Mouse (Mus musculus) hematopoietic stem cell, adult 5-6 weeks (primary cell): ENCODE results near the gene Rnf216. TPM values are rescaled to one million over a fixed set of nuclear protein-coding genes. Genes with fewer than 3 reads are reported as not detected.

Experiments
- ATAC-seq, 2 experiments: fragments of 125-278 bp in 1 of 2; replicated peaks in 1 of 2; 2 replicates each; pipeline ENCODE4 v1.8.0; 2016 to 2017; ENCODE audit warnings: inconsistent platforms in 2 of 2, mild to moderate bottlenecking in 2 of 2, moderate number of reproducible peaks in 2 of 2, low read depth in 1 of 2, moderate TSS enrichment in 1 of 2; ENCODE audit not compliant: low FRiP score in 2 of 2, poor library complexity in 2 of 2, severe bottlenecking in 2 of 2, insufficient read depth in 1 of 2, low TSS enrichment in 1 of 2
- total RNA-seq: library from RNA; stranded (forward); fragments of 172-1452, 232-1000 nt; gene quantifications from 2 replicates; pipeline ENCODE4 v1.2.3, GENCODE M21; 2017

The Rnf216 gene
- total RNA-seq, 1 experiment from 2014 or later = 59.8 TPM

- no peak for ATAC-seq
Observed at GRCm38 (mm10) chr5:143124805-143125378, 12.1 kb upstream of the Rnf216 start.

DNA sequence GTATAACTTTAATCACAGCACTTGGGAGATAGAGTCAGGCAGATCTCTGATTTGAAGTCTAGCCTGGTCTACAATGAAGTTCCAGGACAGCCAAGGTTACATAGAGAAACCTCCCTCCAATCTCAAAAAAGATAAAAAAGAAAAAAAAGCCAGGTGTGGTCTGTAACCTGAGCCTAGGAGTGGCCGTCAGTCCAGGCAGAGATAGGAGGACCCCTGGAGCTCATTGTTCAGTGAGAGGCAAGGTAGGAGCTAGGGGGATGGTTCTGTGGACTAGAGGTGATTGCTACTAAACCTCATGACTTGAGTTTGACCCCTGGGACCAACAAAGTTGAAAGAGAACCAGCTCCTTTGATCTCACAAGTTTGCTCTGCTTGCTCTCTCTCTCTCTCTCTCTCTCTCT is 9.9 kb upstream of the Rnf216 start:
- no peak for ATAC-seq

DNA sequence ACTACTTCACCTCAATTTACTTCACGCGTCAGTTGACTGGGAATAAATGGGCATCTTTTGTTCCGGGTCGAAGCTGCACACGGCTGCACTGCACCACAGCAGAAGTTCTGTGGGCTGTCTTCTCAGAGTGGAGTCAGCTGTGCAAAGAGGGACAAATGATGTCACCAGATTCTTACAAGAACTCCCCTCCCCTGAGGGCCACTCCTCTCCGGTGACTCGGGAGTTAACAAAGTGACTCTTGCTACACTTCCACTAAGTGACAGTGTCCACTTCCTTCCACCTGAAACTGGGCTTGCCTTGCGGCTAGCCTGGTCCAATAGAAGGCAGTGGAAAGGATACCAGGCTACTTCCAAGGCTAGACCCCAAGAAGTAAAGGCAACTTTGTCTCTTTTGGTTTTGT is 9.3 kb upstream of the Rnf216 start:
- ATAC-seq = peak; percentile 32 to 36; a peak in 2 of 4 replicates

GRCm38 (mm10) chr5:143106842-143107241 is 6.0 kb downstream of the Rnf216 start:
- peak in 1 of 2 experiments; percentile 14; a peak in 1 of 4 replicates for ATAC-seq

- ATAC-seq = no peak
Observed at GRCm38 (mm10) chr5:143103231-143103630, 9.6 kb downstream of the Rnf216 start.

GRCm38 (mm10) chr5:143101626-143102025 is 11.2 kb downstream of the Rnf216 start:
- ATAC-seq = no peak

DNA sequence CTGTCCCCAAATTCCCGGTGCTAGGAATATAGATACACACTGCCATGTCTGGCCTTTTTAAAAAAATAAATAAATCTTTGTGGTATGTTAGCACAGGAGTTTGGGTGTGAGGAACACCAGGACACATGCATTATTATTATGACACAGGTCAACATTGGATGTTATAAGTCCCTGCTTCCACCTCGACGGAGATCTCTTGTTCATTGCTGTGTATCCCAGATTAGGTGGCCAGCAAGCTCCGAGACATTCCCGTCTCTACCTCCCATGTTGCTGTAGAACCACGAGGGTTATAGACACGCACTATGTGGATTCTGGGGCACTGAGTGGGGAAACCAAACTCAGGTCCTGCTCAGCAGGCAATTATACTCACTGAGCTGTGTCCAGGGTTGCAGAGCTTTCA is 17.5 kb downstream of the Rnf216 start:
- ATAC-seq = no peak

DNA sequence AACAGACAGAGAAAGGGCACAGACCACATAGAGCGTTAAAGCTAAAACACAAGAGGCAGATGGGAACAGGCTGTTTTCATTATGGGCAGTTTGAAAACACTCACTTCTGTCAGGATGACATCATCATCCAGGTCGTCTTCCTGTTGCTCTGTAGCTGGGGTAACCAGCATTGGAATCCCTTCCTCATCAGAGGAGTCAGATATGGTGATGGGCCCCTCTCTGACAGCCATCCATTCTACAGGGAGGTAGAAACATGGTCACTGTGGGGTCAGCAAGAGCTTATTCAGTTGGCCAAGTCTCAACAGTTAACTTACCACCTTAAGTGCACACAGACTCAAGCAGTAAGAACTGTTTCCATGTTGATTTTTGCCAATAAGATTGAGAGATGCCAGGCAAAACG is 19.9 kb downstream of the Rnf216 start:
- no peak for ATAC-seq

GRCm38 (mm10) chr5:143084898-143085297 is 27.9 kb downstream of the Rnf216 start:
- no peak for ATAC-seq

- no peak for ATAC-seq
Observed at GRCm38 (mm10) chr5:143079806-143080205, 33.0 kb downstream of the Rnf216 start.

- ATAC-seq = no peak
Observed at GRCm38 (mm10) chr5:143076603-143077143, 36.1 kb downstream of the Rnf216 start.

GRCm38 (mm10) chr5:143075987-143076386 is 36.8 kb downstream of the Rnf216 start:
- ATAC-seq = no peak

- ATAC-seq = no peak
Observed at GRCm38 (mm10) chr5:143069048-143069447, 43.7 kb downstream of the Rnf216 start.

GRCm38 (mm10) chr5:143068382-143068781 is 44.4 kb downstream of the Rnf216 start:
- ATAC-seq = no peak

GRCm38 (mm10) chr5:143066551-143066958 is 46.2 kb downstream of the Rnf216 start:
- peak; percentile 62 to 89 for ATAC-seq

- no peak for ATAC-seq
Observed at GRCm38 (mm10) chr5:143066096-143066495, 46.7 kb downstream of the Rnf216 start.

DNA sequence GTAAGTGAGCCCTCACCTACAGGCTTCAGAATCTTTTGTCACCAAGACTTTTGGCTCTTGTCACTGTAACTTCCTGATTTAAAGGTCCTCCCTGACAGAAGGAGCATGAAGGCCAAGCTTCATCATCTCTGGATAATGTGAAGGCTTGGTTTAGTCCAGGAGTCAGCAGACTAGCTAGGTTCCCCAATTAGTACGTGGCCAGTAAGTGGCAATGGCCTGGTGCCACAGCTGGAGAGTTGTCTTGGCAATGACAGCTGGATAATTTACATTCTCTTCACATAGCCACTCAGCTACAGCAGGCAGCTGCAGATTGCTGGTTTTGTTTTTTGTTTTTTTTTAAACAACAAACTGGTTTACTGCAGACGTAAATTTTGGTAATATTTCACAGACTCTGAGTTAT is 47.6 kb downstream of the Rnf216 start:
- ATAC-seq = no peak

DNA sequence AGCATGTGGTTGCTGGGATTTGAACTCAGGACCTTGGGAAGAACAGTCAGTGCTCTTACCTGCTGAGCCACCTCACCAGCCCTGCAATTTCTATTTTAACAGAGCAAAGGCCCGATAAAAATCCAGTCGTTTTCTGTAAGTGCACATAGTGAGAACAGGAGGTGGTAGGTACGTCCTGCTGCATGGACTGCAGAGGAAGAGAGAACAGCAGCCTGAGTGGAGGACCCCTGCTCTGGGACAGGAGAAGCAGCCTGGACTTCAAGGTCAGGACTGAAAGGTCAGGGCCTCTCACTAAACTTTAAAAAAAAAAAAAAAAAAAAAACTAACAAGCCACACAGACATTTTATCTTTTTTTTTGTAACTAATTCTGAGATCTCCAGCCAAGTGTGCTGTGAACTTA is 50.5 kb downstream of the Rnf216 start:
- no peak for ATAC-seq

DNA sequence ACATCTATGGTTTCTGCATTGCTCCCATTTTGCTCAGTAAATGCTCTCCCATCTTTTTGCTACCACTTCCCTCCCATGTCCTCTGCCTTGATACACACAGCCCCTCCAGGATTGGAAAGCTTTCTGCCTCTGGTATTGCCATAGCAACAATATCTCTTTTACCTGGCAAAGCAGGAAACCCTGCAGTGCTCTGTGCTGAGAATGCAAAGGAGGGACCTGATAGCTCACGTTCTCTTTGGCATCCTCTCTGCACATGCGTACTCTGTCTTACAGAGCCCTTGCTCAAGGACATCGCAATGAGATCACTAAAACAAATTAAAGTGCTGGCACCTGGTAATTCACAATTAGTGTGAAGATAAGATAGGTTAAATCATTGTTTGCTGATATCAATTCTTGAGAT is 51.3 kb downstream of the Rnf216 start:
- ATAC-seq = no peak
